Mouse (Mus musculus) urinary bladder, postnatal 36 days (tissue): ENCODE data around the gene Zc3h18.

ENCODE experiments used
- DNase-seq, 2 experiments: peaks; one replicate each; pipeline ENCODE4 v3.0.0; 2022; ENCODE audit warnings: low spot score in 2 of 2, mixed read lengths in 1 of 2

Gene Zc3h18

GRCm38 (mm10) chr8:122393717-122394116 is 17.3 kb downstream of the Zc3h18 start:
- DNase-seq: no peak

- no peak for DNase-seq
Measured at GRCm38 (mm10) chr8:122395291-122395690, 18.9 kb downstream of the Zc3h18 start.

GRCm38 (mm10) chr8:122398186-122398585 is 21.8 kb downstream of the Zc3h18 start:
- no peak for DNase-seq

GRCm38 (mm10) chr8:122405146-122405805 is 28.9 kb downstream of the Zc3h18 start:
- no peak for DNase-seq

GRCm38 (mm10) chr8:122407678-122408077 is 31.3 kb downstream of the Zc3h18 start:
- no peak for DNase-seq

- no peak for DNase-seq
Measured at GRCm38 (mm10) chr8:122414311-122414710, 37.9 kb downstream of the Zc3h18 start.

- no peak for DNase-seq
Measured at GRCm38 (mm10) chr8:122415554-122415953, 39.1 kb downstream of the Zc3h18 start.

GRCm38 (mm10) chr8:122419881-122420555 is 43.6 kb downstream of the Zc3h18 start:
- DNase-seq: no peak

- no peak for DNase-seq
Measured at GRCm38 (mm10) chr8:122421376-122422070, 45.1 kb downstream of the Zc3h18 start, which contains the start of gene Il17c. Il17c (plus strand) TSS chr8:122422020.

- DNase-seq: no peak
Measured at GRCm38 (mm10) chr8:122423217-122423616, 46.8 kb downstream of the Zc3h18 start.

- DNase-seq: no peak
Measured at GRCm38 (mm10) chr8:122423659-122424058, 47.2 kb downstream of the Zc3h18 start.

- no peak for DNase-seq
Measured at GRCm38 (mm10) chr8:122426145-122426544, 49.7 kb downstream of the Zc3h18 start.

GRCm38 (mm10) chr8:122427607-122428006 is 51.2 kb downstream of the Zc3h18 start:
- DNase-seq: no peak

- DNase-seq: no peak
Measured at GRCm38 (mm10) chr8:122428163-122428562, 51.8 kb downstream of the Zc3h18 start.

- DNase-seq: no peak
Measured at GRCm38 (mm10) chr8:122430058-122430636, 53.7 kb downstream of the Zc3h18 start.

- DNase-seq: no peak
Measured at GRCm38 (mm10) chr8:122430646-122431045, 54.2 kb downstream of the Zc3h18 start.

GRCm38 (mm10) chr8:122431694-122432442 is 55.5 kb downstream of the Zc3h18 start:
- peak in 1 of 2 experiments; percentile 33 for DNase-seq

- DNase-seq: peak; percentile 56 to 75
Measured at GRCm38 (mm10) chr8:122432443-122433268, 56.2 kb downstream of the Zc3h18 start, which contains the start of gene Cyba. Cyba (minus strand) TSS chr8:122432930.

GRCm38 (mm10) chr8:122433269-122433905 is 57.0 kb downstream of the Zc3h18 start:
- no peak for DNase-seq

- DNase-seq: no peak
Measured at GRCm38 (mm10) chr8:122435375-122435774, 59.0 kb downstream of the Zc3h18 start.
